Mouse (Mus musculus) neutrophil, adult 5-6 weeks (primary cell): ENCODE results near the gene Aspm. TPM values are rescaled to one million over a fixed set of nuclear protein-coding genes. Genes with fewer than 3 reads are reported as not detected.
A peak's percentile ranks its signal among the peaks of the same experiment; 100 is the strongest.
"Not testable (repeated sequence)": the region's sequence is repeated elsewhere in the genome, so short reads cannot be mapped to it uniquely, and the experiment has no call there.

Experiments
- ATAC-seq: fragments of 151-379, 151-347 bp; 2 replicates; pipeline ENCODE4 v1.8.0; 2017; ENCODE audit warnings: mild to moderate bottlenecking, moderate TSS enrichment; ENCODE audit not compliant: insufficient number of reproducible peaks, poor library complexity, low FRiP score, severe bottlenecking; ENCODE audit errors: extremely low read depth
- total RNA-seq: library from RNA; stranded (forward); fragments of 200-1000 nt; gene quantifications from 2 replicates; pipeline ENCODE4 v1.2.3, GENCODE M21; 2017

Aspm gene
- 1.2 and 1.5 TPM in 2 replicates for total RNA-seq

DNA sequence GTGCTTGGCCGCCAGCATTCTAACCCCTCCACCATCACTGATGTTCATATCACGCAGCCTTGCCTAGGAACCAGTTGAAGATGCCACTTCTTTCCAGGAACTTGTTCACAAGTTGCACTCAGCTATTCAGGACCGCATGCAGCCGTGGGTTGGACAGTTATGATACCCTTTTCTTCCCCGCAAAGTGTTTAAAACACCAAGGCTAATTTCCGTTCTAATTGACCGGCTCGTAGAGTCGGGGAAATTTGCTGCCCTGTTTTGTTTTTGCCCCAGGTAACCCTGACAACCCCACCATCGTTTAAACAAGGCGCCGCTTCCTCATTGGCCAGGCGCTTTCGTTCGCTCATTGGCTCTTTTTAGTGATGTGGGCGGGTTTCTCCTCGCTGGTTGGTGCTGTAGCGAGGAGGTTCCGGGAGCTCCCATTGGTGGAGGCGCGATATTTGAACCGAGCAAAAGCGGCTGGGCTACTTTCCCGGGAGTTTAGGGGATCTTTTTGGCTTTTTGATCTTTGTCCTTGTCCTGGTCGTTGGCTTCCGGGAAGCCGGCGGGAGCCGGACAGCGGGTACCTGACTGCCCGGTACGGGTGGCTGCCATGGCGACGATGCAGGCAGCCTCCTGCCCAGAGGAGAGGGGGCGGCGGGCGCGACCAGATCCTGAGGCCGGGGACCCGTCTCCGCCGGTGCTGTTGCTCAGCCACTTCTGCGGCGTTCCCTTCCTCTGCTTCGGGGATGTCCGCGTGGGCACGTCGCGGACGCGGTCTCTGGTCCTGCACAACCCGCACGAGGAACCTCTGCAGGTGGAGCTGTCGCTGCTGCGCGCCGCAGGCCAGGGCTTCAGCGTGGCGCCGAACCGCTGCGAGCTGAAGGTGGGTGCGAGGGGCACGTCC is at the start of gene Aspm:
Gene Aspm (plus strand): TSS at position 433 of the 886 bp plus-strand sequence.
- ATAC-seq: peak; percentile 100

DNA sequence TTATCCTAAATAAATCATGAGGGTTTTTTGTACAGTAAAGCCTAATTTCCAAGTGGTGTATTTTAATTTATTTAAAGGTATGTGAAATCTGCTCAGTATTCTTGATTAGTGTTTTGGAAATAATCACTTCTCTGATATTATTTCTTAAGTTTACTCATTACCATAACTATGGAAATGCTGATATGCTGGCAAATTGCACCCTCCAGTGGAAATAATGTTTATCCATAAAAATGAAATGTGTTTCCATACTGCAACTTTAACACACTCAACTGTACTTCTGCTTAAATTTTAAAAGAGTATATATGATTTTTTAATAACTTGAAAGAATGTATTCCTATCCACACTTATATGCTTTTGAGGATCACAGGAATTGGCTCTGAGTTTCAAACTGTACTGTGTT is 48.8 kb upstream of the Aspm start:
- ATAC-seq: no peak

DNA sequence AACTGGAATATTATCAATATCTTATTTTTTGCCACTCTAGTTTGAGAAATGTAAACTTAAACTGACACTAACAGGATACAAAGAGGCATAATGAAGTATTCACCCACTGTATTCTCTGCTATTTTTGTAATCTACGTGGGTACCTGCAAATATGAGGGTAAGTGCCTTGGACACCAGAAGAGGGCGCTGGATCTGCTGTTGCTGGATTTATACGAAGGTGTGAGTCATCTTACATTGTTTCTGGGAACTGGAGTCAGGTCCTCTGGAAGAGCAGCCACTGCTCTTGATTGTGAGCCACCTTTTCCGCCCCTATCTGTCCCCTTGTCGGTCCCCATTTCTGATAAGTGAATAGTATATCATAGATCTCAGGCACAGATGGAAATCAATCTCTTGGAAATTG is 46.9 kb upstream of the Aspm start:
- no peak for ATAC-seq

DNA sequence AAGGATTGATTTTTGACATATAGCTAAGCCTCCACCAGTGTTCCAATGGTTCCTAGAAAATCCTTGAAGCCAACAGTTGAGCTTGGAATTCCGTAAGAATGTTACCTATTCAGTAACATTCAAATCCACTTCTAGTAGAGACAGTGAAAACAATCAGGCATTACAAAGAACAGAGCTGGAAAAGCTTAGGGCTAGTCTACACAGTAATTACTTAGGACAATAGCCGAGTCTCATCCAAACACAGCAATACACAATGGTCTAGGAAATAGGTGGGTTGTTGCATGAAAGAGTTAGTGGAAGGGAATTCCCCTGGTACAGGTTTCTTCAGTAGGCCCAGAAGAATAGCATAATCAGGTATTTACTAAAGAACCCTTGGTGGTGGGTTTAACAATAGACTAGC is 42.2 kb upstream of the Aspm start:
- not testable (repeated sequence) for ATAC-seq

DNA sequence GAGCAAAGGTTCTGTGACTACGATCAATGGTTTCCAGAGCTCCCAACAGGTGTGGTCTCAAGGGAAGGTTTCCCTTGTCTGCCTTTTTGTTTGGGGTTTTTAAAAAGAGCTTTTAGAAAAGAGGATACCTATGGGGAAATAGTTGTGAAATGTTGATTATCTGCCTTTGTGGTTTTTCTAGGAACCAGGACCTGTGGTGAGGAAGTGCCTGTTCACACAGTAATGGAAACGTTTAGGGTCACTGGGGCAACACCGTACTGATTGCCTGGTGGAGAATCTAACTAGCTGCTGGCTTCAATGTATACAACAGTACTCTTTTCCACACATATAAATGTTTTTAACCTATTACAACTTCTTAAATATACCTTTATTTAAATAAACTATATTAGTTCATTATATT is 41.1 kb upstream of the Aspm start:
- peak; percentile 70; the same call in 1 of the 2 replicates for ATAC-seq

DNA sequence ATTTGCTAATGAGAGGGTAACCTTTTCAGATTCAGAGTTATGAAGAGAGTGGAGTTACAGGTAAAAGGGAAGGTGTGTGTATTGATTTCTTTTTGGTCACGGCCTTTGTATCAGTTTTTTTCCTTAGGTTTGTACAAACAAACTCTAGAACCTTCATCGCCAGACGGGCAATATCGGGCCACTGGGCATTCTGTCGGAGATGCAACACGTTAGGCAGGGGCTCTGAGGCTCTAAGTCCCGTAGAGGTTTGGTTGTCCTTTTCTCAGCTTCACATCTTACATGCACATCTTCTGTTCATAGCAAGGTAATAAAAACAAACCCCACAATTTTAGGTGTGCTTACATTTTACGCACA is 33.1 kb upstream of the Aspm start:
- ATAC-seq: no peak

DNA sequence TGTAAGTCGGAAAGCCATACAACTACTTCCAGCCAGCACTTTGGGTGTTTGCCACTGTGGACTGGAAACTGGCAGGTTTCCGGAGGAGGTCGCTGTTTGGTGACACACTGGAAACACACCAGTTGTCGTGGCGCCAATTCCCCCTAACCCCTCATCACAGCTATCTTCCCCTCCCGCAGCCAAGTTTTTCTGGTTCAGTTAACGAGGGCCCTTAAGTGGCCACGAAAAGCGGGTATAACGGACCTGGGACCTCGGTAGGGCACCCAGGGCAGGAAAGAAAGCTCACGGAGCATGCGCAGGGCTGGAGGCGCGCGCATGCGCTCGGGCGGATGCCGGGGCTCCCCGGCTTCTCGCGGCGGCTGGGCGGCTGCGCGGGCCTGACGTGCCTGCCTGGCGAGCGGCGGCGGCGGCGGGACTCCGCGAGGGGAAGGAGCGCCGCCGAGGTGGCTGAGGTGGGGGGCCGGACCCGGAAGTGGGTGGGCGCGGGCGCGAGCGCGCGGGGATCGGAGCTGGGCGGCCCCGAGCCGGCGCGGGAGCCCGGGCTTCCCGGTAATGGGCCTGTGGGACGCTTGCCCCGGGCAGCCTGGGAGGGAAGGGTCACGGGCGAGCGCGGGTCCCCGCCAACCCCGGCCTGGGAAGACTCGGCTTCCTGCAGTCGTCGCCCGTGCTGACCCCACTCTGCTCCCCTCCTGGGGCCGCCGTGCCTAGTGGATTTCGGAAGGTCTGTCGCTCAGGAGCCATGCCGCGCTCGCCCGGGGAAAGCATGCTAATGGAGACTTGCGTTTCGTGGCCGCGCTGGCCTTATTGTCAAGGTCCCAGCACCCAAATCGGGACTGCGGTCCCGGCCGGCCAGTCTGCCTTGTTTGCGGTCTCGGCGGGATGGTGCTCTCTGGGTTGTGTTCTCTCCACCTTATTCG is 32.4 kb upstream of the Aspm start, which contains the start of gene Zbtb41:
Gene Zbtb41 (plus strand): TSS at position 414 of the 917 bp plus-strand sequence.
- ATAC-seq: peak; percentile 78

DNA sequence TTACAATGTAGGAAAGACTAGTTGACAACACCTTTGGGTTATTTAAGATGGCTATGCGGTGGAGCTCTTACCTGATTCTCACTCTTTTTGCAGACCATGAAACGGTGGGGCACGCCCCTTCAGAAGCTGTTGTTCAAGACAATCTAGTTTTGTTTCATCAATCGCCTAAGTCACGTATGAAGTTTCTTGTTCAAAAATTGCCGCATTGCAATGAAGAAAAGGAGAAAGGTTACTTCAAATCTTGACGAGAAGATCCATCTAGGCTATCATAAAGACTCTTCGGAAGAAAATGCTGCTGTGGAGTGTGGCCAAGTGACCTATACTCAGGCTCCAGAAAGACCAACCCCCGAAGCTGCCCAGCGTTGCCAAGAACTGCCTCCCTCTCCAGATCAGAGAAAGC is 31.6 kb upstream of the Aspm start:
- ATAC-seq: no peak

DNA sequence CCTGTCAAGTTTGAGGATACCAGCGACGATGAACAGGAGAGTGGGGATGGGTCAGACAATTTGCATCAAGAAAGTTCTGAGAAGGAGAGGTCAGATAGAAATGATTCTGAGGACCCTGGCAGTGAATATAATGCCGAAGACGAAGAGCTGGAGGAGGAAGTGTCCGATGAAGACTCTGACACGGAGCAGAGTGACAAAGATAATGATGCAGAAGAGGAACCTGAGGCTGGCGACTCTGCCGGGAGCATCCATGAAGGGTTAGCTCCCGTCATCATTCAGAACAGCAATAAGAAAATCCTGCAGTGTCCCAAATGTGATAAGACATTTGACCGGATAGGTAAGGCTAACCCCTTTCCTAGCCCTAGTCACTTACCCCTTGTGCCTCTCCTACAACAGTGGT is 30.6 kb upstream of the Aspm start:
- no peak for ATAC-seq

DNA sequence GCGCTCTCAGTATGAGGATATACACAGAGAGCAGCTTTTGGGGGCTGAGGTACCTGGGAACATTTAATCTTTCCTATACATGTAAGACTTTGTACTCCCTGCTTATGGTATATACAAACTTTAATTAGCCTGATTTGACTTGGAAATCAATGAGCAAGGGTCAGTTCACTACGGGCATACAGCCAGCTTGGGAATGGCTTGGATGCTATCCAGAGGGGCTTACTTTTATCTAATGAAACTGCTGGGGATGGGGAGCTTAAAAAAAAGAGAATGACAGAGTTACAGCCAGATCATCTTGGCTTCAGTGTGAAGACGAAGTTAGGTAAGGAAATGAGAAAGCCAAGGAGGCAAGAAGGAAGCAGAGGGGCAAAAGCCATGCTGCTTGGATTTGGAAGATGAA is 29.6 kb upstream of the Aspm start:
- ATAC-seq: no peak

DNA sequence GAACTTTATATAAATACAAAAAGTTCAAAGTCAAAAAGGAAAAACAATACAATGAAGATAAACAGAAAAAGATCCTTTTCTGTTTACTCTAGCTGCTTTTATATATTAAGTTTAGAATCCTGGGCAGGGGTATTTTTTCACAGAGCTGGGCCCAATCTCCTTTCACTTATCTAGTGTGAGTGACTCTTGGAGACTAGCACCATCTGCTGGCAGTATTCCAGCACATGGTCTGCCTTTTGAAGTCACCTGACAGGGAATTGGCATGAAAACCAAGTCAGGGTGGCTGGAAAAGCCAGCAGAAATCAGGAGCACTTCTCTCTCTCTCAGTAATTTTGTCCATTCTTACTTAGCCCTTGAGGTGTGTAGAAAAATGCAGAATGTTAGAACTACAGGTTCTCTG is 16.2 kb upstream of the Aspm start:
- 0 out of 2 replicates have a peak, but pooled peaks have one; percentile 30 for ATAC-seq

DNA sequence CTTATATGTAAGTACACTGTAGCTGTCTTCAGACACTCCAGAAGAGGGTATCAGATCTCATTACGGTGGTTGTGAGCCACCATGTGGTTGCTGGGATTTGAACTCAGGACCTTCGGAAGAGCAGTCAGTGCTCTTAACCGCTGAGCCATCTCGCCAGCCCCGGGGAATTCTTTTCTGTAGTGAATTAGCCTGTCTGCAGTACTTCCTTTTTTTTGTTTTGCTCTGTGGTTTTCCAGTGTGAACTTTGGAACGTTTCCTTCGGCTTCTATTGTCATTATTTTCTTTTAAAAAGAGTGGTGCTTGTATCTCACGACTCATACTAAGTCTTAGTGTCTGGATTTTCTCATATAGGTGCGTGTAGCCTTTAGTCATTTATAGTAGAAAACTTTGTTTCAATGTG is 11.5 kb upstream of the Aspm start:
- not testable (repeated sequence) for ATAC-seq

DNA sequence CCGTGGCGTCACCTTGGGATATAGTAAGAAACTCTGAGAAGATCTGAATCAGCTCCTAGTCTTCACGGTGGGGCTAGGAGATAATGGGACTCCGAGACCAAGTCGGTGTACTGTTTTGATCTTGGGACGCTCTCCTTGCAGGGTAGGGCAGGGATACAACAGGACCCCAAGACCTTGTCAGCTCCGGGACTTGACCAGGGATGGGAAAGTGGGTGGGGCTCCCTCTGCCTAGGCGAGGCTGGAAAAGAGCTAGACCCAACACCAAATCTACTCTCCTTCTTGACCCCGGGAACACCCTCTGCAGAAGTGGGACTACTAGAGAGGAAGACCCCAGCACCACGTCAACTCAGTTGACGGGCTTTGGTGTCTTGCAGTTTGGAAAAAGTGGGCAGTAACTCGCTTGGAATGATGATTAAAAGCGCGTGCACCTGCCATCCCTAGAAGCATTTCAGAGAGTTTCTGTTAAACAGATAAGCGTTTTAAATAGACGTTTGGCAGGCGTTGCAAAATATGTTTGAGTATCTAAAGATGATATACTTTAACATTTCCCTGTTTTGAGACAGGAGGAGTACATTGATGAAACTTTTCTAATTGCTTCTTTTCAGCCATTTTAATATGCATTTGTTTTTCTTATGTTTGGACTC is 776 bp downstream of the Aspm start:
- ATAC-seq: no peak

DNA sequence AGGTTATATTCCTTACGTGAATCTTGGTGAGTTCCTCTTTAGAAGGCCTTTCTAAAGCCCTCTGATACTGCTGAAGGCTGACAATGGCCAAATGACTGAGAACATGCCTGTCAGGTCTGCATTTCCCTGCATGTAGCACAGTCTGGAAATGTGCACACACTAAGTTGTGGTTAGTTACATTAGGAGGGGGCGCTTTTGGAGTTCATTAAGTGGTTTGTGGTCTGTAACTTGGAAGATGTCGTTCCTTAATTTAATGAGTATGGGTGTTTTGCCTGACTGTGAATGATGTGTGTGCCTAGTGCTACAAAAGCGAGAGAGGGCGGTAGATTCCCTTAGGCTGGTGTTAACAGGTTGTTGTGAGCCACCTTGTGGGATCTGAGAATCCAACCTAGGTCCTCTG is 6.2 kb downstream of the Aspm start:
- no peak for ATAC-seq

DNA sequence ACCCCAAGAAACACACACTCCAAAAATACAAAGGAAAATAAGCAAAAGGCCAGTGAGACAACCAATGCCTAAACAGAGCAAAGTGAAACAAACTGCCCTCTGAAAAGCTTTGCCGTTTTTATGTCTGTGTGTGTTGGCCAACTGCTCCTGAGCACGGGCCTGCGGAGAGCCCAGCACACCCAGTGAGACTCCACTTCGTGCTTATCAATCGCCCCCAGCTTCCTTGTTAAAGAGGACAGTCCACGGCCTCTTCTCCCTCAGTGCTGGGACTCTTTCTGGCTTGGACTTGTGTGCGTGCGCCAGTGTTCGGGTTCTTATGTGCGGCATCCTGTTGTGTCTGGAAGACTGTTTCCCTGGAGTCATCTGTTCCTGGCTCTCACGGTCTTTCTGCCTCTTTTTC is 11.4 kb downstream of the Aspm start:
- ATAC-seq: no peak

DNA sequence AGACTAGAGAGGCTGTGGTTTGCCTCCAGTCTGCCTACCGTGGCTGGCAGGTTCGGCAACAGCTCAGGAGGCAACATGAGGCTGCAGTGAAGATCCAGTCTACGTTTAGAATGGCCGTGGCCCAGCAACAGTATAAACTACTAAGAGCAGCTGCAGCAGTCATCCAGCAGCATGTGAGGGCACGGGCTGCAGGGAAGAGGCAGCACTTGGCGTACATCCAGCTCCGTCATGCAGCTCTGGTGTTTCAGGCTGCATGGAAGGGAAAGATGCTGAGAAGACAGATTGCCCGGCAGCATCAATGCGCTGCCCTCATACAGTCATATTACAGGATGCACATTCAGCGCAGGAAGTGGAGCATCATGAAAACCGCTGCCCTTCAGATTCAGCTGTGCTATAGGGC is 24.3 kb downstream of the Aspm start:
- ATAC-seq: no peak

DNA sequence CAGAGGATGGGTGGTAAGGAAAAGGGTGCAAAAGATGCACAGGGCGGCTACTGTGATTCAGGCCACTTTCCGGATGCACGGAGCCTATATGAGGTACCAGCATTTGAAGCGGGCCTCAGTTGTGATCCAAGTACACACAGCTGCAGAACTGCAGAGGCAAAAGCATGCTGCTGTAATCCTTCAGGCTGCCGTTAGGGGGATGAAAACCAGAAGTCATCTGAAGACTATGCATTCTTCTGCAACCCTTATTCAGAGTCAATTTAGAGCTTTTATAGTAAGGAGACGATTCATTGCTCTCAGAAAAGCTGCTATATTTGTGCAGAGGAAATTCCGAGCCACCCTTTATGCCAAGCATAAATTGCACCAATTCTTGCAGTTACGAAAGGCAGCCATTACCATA is 25.7 kb downstream of the Aspm start:
- no peak for ATAC-seq

DNA sequence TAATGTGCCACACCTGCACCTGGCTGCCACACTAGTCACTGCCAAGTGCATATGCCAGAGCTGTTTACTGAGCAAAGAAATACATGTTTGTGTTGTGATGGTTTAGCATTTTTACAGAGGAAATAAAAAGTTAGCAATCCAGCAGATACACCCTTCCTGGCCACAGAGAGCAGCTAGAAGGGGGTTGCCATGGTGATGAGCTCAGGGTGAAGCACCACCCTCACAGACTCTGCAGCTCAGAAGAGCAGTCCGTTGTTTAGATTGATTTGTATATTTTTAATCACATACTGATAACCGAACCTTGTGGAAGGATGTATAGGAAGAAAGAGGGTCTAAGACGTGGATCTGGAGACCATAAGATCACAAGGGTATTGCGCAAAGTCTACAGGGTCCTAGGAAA is 26.6 kb downstream of the Aspm start:
- ATAC-seq: no peak

DNA sequence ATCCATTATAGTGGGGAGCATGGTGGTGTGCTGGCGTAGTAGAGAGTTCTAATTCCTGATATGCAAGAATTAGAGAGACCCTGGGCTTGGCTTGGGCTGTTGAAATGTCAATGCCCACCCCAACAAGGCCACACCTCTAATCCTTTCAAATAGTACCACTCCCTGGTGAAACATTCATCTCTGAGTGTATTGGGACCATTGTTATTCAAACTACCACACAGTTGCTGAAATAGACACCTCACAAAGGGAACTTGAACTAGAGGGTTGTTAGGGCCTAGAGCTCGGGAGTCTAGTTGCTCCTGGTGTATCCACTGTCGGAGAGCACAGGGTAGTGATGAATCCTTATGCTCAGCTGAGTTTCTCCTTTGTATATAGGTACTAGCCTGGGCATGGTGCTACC is 40.1 kb downstream of the Aspm start:
- no peak for ATAC-seq
